Mouse (Mus musculus) WW6 (cell line): Measurements from ENCODE around the gene Naa20.

Experiments used
- DNase-seq: peaks from one replicate; pipeline ENCODE4 v3.0.0-alpha.2; 2013; ENCODE audit warnings: low read depth, low spot score

Gene Naa20

GRCm38 (mm10) chr2:145950239-145950638, 48.3 kb downstream of the Naa20 start:
- DNase-seq: no peak

- no peak for DNase-seq
Observed at GRCm38 (mm10) chr2:145952726-145953125, 50.8 kb downstream of the Naa20 start.

- DNase-seq: no peak
Observed at GRCm38 (mm10) chr2:145955844-145956243, 53.9 kb downstream of the Naa20 start.

GRCm38 (mm10) chr2:145956318-145956717, 54.4 kb downstream of the Naa20 start:
- DNase-seq: no peak

GRCm38 (mm10) chr2:145957450-145957849, 55.6 kb downstream of the Naa20 start:
- no peak for DNase-seq

- DNase-seq: no peak
Observed at GRCm38 (mm10) chr2:145958097-145958496, 56.2 kb downstream of the Naa20 start.

GRCm38 (mm10) chr2:145958551-145958950, 56.7 kb downstream of the Naa20 start:
- no peak for DNase-seq

- no peak for DNase-seq
Observed at GRCm38 (mm10) chr2:145961861-145962260, 60.0 kb downstream of the Naa20 start.
